Mouse (Mus musculus): ENCODE results near the gene Fam90a1b.
"Not testable (repeated sequence)": the region's sequence is repeated elsewhere in the genome, so short reads cannot be mapped to it uniquely, and the experiment has no call there.

Gene Fam90a1b

GRCm38 (mm10) chrX:94366670-94367241 is at the start of gene Fam90a1b, which contains the start of gene Apoo:
TSS of gene Fam90a1b (minus strand) at chrX:94366777.
TSS of gene Apoo (plus strand) at chrX:94367117.
- in situ Hi-C loops (cut with MboI, MseI) = no loop called here

DNA sequence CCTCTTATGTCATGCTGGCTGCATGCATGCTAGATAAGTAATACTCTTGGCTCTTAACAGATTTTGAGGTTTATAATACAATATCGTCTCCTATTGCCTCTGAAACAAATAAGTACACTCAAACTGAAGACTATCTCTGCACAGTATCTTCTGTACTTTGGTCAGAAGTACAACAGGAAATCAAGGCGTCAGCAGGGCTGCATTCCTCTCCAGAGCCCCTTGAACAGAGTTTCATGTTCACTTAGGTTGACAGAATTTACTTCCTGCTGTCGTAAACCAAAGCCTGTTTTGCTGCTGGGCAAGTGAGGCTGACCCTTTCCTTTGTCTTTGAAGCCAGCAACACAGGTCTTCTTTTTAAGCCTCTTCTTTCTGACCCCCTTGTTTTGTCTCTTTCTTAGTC is 42.4 kb upstream of the Fam90a1b start:
- in situ Hi-C loops (cut with MboI, MseI) = no loop called here

DNA sequence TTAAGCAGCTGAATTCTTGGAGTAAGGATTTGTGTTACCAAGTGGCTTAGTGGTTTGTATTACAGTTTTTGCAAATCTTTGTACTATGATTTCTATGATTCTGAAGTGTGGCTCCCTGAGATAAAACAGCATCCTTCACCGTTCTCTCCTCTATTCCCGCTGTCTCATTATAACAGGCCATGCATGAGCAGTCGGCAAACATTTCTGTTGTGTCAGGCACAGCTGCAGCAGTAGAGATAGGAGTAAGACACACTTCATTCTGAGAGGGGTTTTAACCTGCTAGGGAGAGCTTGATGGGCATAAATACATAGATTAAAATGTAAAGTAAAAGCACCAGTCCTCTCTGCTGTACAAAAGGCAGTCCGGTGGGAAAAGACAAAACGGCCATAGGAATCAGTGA is 12.2 kb upstream of the Fam90a1b start:
- in situ Hi-C loops (cut with MboI, MseI) = no loop called here

- in situ Hi-C loops (cut with MboI, MseI) = no loop called here
These were observed 671 bp upstream of the Fam90a1b start for GRCm38 (mm10) chrX:94367248-94367647.

GRCm38 (mm10) chrX:94366029-94366428 is 548 bp downstream of the Fam90a1b start:
- in situ Hi-C loops (cut with MboI, MseI) = no loop called here

GRCm38 (mm10) chrX:94365381-94365925 is 1.1 kb downstream of the Fam90a1b start:
- in situ Hi-C loops (cut with MboI, MseI) = no loop called here

DNA sequence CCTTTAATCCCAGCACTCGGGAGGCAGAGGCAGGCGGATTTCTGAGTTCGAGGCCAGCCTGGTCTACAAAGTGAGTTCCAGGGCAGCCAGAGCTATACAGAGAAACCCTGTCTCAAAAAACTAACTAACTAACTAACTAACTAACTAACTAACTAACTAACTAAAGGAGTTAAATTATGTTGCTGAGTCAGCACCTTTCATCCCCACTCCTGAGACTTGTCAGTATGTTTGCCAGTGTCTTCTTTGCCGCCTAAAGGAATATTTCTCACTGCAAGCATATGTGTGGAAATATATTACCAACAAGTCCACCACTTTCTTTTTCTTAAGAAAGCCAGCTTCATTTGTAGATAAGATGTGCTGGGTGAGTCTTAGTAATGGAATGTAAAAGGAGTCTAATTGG is 22.9 kb downstream of the Fam90a1b start:
- in situ Hi-C loops (cut with MboI, MseI) = not testable (repeated sequence)

DNA sequence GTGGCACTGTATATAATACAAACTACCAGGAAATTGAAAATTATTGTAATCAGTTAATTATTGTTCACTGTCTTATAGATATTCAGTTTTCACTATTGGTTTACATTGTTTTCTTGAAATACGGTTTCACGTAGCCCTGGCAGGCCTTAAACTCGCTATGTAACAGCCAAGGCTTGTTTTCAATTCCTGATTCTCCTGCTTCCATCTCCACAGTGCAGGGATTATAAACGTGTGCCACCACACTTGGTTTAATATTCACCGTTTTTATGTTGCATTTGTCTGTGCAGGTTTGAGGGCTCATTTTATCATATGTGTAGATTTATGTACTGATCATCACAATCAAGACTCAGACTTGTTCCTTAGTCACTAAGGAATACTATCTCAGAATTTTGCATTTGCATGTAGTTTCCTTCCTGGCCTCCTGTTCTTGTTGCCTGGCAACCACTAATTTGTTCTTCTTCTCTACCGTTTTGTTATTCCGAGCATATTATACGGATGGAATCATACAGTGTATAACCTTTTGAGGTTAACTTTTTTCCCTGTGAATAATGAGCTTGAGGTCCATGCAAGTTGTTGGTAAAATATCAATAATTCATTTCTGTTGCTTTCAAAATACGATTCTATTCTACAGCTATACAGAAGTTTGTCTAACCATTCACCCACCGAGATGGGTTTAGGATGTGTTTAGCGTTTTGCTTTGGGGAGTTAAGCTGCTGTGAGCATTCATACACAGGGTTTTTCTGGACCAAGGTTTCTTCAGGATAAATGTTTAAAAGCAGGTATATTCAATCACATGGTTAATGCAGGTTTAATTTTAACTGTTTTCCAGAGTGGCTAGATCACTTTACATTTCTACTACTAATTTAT is 45.3 kb downstream of the Fam90a1b start:
- in situ Hi-C loops (cut with MboI, MseI) = no loop called here

Measured in T-helper 17 cell (primary cell).